Mouse (Mus musculus) MEL (cell line): ENCODE measurements around the gene Btbd11.

Experiments
- CTCF ChIP-seq, 3 experiments: IDR thresholded peaks in 2 of 3; conservative IDR thresholded peaks in 1 of 3; 2 replicates each; pipeline ENCODE4 v1.5.1; 2011 to 2012; ENCODE audit warnings: low read length in 3 of 3, low read depth in 2 of 3, mild to moderate bottlenecking in 2 of 3, improper control_type of control experiment in 1 of 3, inconsistent platforms in 1 of 3, mixed read lengths in 1 of 3, moderate library complexity in 1 of 3; ENCODE audit not compliant: control insufficient read depth in 1 of 3, insufficient read depth in 1 of 3, poor library complexity in 1 of 3, severe bottlenecking in 1 of 3
- EP300 ChIP-seq, 2 experiments: IDR thresholded peaks; 2 replicates each; pipeline ENCODE4 v1.6.1; 2011; ENCODE audit warnings: improper control_type of control experiment in 2 of 2, low read length in 2 of 2, low read depth in 1 of 2, mild to moderate bottlenecking in 1 of 2
- GATA1 ChIP-seq: IDR thresholded peaks from 2 replicates; pipeline ENCODE4 v1.6.1; 2011; ENCODE audit warnings: low read depth, low read length, improper control_type of control experiment
- MXI1 ChIP-seq: IDR thresholded peaks from 2 replicates; pipeline ENCODE4 v1.6.1; 2011; ENCODE audit warnings: mild to moderate bottlenecking, low read depth, low read length, improper control_type of control experiment
- ZC3H11A ChIP-seq: IDR thresholded peaks from 2 replicates; pipeline ENCODE4 v1.6.1; 2012; ENCODE audit warnings: low read depth, mild to moderate bottlenecking, inconsistent platforms, low read length, improper control_type of control experiment

DNA sequence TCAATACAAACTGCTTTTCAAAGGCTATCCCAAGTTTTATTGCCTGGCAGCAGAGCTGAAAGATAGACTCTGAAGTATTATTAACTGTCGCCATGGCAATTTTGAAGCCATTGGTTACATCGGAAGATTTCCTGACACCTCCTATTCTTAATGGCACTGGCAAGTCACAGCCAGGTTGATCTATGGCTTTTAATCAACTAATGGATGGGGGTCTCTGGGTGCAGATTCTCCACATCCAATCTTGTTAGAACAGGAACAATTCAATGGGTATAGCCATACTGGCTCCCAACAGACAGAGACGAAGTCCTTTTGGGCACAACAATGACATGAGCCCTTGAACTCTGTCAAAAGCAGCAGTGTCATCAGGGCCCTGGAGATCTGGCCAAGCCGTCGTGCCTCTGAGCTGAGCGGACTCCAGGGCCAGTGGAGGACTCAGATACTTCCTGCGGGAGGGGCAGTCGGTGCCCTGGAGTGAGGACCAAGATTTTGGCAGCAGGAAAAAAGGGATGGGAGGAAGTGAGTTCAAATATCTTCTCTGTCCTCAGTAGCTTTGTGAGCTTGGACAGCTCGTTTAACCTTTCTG, 114.0 kb downstream of the Btbd11 start:
- no peak for TF ChIP-seq CTCF (IDR thresholded peaks at IDR 0.05 in 2 of 3, conservative IDR thresholded peaks at IDR 0.05 in 1 of 3; ENCODE audit: control insufficient read depth in 1 of 3, insufficient read depth in 1 of 3, low read depth in 2 of 3, low read length in 3 of 3, poor library complexity in 1 of 3, severe bottlenecking in 1 of 3)
- no peak for TF ChIP-seq EP300 (IDR thresholded peaks at IDR 0.05; ENCODE audit: low read depth in 1 of 2, low read length in 2 of 2)
- no peak for TF ChIP-seq ZC3H11A
- TF ChIP-seq MXI1, result no peak
- TF ChIP-seq GATA1, result no peak
